Mouse (Mus musculus): ENCODE results near the gene Sec24b. TPM values are rescaled to one million over a fixed set of nuclear protein-coding genes. Genes with fewer than 3 reads are reported as not detected.
A peak's percentile ranks its signal among the peaks of the same experiment; 100 is the strongest.

Gene Sec24b
- total and polyA plus RNA-seq, 3 experiments = 14.3 to 50.6 (median 31.2) TPM

- in situ Hi-C loops (cut with MboI; ENCODE audit: low pct_ligation_motif_present, low pct_unique_long_range_greater_than_20kb, low sequenced_read_pairs) = no loop called here
- Histone ChIP-seq H3K27ac (ENCODE audit: insufficient read depth, low read depth) (peak overlapping the region; percentile 58; the same call in 1 of the 2 replicates), H3K79me2 (replicated peaks; ENCODE audit: control insufficient read depth, extremely low read depth, insufficient read depth, poor library complexity, severe bottlenecking) (peaks cover 32% of the 10 kb centered on the region), H3K9me3 (replicated peaks; ENCODE audit: low read length) (no peaks in the 10 kb centered on the region), H3K36me3 (replicated peaks in 1 of 2; ENCODE audit: control insufficient read depth in 1 of 2, insufficient read depth in 1 of 2, low read length in 1 of 2) (peaks cover 0 to 21% of the 10 kb centered on the region in 2 experiments), H3K27me3 (replicated peaks) (no peaks in the 10 kb centered on the region), H3K9ac (ENCODE audit: insufficient read depth, low read depth) (peak overlapping the region; percentile 96), H3K4me2 (ENCODE audit: insufficient read depth, low read depth, poor library complexity, severe bottlenecking) (peak overlapping the region; percentile 74; the same call in 1 of the 2 replicates), H3K4me1 (ENCODE audit: control insufficient read depth in 1 of 2, insufficient read depth in 2 of 2) (peaks cover 18 to 67% of the 10 kb centered on the region in 2 experiments; a peak in 3 of 4 replicates), H3K4me3 (replicated peaks in 1 of 3; ENCODE audit: low read depth in 2 of 3, low read length in 2 of 3, poor library complexity in 1 of 3) (peak overlapping the region; percentile 77 to 96 (median 87))
- TF ChIP-seq SMC3 (IDR thresholded peaks at IDR 0.05; ENCODE audit: low read depth, low read length) (peak; percentile 21; the same call in 1 of the 2 replicates), HCFC1 (IDR thresholded peaks at IDR 0.05; ENCODE audit: low read depth, low read length) (peak; percentile 46), KAT2A (IDR thresholded peaks at IDR 0.05; ENCODE audit: insufficient replicate concordance, low read length) (0 out of 2 replicates have a peak, but pooled peaks have one; percentile 15), POLR2A (IDR thresholded peaks at IDR 0.05; ENCODE audit: low read depth, low read length) (peak; percentile 24; the same call in 1 of the 2 replicates), USF2 (conservative IDR thresholded peaks at IDR 0.05; ENCODE audit: low read depth, low read length) (no peak), USF1 (IDR thresholded peaks at IDR 0.05; ENCODE audit: low read depth, low read length) (no peak), NELFE (IDR thresholded peaks at IDR 0.05; ENCODE audit: low read depth, low read length) (peak; percentile 56), GABPA (IDR thresholded peaks at IDR 0.05; ENCODE audit: insufficient replicate concordance, low read depth, low read length) (no peak), ZNF384 (IDR thresholded peaks at IDR 0.05; ENCODE audit: low read depth, low read length) (no peak), CHD1 (IDR thresholded peaks at IDR 0.05; ENCODE audit: low read depth, low read length) (no peak), RAD21 (IDR thresholded peaks at IDR 0.05; ENCODE audit: low read depth, low read length) (no peak; the same call in 1 of the 2 replicates), MXI1 (IDR thresholded peaks at IDR 0.05; ENCODE audit: low read depth, low read length) (peak; percentile 63; the same call in 1 of the 2 replicates), NRF1 (IDR thresholded peaks at IDR 0.05; ENCODE audit: low read depth, low read length) (peak; percentile 49; the same call in 1 of the 2 replicates), POLR2AphosphoS2 (IDR thresholded peaks at IDR 0.05; ENCODE audit: low read depth, low read length) (no peak), TBP (conservative IDR thresholded peaks at IDR 0.05; ENCODE audit: low read depth, low read length) (no peak), BHLHE40 (IDR thresholded peaks at IDR 0.05; ENCODE audit: low read depth, low read length) (peak; percentile 74), MAZ (IDR thresholded peaks at IDR 0.05; ENCODE audit: low read depth, low read length) (no peak), ELF1 (IDR thresholded peaks at IDR 0.05; ENCODE audit: low read depth, low read length) (peak; percentile 72), MEF2A (IDR thresholded peaks at IDR 0.05; ENCODE audit: borderline replicate concordance, low read depth, low read length) (peak; percentile 54; the same call in 1 of the 2 replicates), E2F4 (IDR thresholded peaks at IDR 0.05; ENCODE audit: insufficient replicate concordance, low read depth, low read length) (no peak), JUN (IDR thresholded peaks at IDR 0.05; ENCODE audit: insufficient read depth, low read depth, low read length) (no peak), UBTF (IDR thresholded peaks at IDR 0.05; ENCODE audit: low read depth, low read length) (peak; percentile 47; the same call in 1 of the 2 replicates), ZMIZ1 (IDR thresholded peaks at IDR 0.05; ENCODE audit: low read depth, low read length) (peak; percentile 61; the same call in 1 of the 2 replicates), CTCF (conservative IDR thresholded peaks at IDR 0.05 in 1 of 2, IDR thresholded peaks at IDR 0.05 in 1 of 2; ENCODE audit: low read depth in 2 of 2, low read length in 2 of 2) (peak in 1 of 2 experiments; percentile 65; a peak in 2 of 4 replicates), TCF12 (IDR thresholded peaks at IDR 0.05; ENCODE audit: low read depth, low read length) (peak; percentile 53; the same call in 1 of the 2 replicates)
- dilution Hi-C loops (cut with MboI; ENCODE audit: extremely low pct_ligation_motif_present, extremely low pct_unique_long_range_greater_than_20kb, low sequenced_read_pairs) = no loop called here
- DNase-seq (ENCODE audit: extremely low read depth) = peak; percentile 65
Measured at GRCm38 (mm10) chr3:130060396-130061029, 840 bp downstream of the Sec24b start.
